Mouse (Mus musculus) hindlimb bud, embryonic 11.5 days (tissue): ENCODE data around the gene Wdr82.

ENCODE experiments used
- DNase-seq: peaks from one replicate; pipeline ENCODE4 v3.0.0-alpha.2; 2012; ENCODE audit warnings: low read depth, low spot score; ENCODE audit errors: extremely low spot score

The Wdr82 gene

GRCm38 (mm10) chr9:106222261-106222851 lies 51.6 kb downstream of the Wdr82 start, which contains the start of gene Tlr9:
TSS of gene Tlr9 (plus strand) at chr9:106222598.
- no peak for DNase-seq

GRCm38 (mm10) chr9:106222994-106223393 lies 52.3 kb downstream of the Wdr82 start:
- DNase-seq: no peak

DNA sequence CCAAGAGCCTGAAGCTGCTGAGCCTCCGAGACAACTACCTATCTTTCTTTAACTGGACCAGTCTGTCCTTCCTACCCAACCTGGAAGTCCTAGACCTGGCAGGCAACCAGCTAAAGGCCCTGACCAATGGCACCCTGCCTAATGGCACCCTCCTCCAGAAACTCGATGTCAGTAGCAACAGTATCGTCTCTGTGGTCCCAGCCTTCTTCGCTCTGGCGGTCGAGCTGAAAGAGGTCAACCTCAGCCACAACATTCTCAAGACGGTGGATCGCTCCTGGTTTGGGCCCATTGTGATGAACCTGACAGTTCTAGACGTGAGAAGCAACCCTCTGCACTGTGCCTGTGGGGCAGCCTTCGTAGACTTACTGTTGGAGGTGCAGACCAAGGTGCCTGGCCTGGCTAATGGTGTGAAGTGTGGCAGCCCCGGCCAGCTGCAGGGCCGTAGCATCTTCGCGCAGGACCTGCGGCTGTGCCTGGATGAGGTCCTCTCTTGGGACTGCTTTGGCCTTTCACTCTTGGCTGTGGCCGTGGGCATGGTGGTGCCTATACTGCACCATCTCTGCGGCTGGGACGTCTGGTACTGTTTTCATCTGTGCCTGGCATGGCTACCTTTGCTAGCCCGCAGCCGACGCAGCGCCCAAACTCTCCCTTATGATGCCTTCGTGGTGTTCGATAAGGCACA lies 54.9 kb downstream of the Wdr82 start:
- no peak for DNase-seq

- no peak for DNase-seq
Measured at GRCm38 (mm10) chr9:106226151-106226682, 55.5 kb downstream of the Wdr82 start.

GRCm38 (mm10) chr9:106227790-106228429 lies 57.2 kb downstream of the Wdr82 start:
- no peak for DNase-seq

DNA sequence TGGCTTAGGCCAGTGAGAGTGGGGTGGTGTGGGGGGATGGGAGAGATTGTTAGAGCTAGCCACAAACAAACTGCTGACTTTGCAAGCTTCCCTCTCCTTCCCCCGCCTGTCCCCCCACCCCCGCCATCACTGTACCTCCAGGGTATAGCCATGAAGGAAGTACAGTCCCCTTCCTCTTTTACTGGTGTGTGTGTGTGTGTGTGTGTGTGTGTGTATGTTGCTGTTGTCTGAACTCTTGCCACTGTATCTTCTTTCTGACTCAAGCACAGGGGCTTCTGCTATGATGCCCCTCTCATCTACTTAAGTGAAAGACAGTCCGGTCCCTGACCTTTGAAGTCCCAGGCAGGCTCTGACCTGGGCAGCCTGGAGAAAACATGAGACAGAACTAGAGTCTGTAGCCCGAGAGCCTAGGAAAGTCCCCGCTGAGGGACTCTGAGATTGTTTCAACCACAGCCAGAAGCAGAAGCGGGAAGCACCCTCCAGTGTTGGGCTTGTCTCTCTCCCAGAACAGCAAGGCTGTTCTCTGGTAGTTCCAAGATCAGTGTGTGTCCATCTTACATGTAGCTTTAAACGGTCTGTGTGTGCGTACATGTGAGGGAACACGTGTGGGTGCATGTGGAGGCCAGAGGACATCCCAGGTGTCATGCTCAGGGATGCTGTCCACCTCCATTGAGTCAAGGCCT lies 59.5 kb downstream of the Wdr82 start:
- no peak for DNase-seq

- no peak for DNase-seq
Measured at GRCm38 (mm10) chr9:106230734-106231106, 60.0 kb downstream of the Wdr82 start.

GRCm38 (mm10) chr9:106231220-106231619 lies 60.5 kb downstream of the Wdr82 start:
- DNase-seq: no peak

- DNase-seq: no peak
Measured at GRCm38 (mm10) chr9:106231816-106232215, 61.1 kb downstream of the Wdr82 start.

DNA sequence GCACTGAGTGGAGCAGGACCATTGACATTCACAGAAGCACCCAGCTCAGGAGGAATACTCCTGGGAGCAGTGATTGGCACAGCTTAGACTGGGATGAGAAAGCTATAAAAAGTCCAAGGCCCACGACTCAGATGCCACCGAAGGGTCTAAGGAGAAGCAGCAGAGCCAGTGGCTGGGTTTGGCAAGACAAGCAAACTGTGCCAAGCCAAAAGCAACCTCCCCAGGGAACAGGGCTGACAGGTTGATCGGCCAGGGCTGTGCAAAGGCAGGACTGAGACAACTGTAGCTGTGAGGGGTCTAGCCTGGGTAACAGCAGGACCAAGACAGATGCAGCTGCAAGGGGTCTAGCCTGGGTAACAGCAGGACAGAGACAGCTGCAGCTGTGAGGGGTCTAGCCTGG lies 62.2 kb downstream of the Wdr82 start:
- DNase-seq: no peak

GRCm38 (mm10) chr9:106233953-106234352 lies 63.2 kb downstream of the Wdr82 start:
- no peak for DNase-seq

- DNase-seq: no peak
Measured at GRCm38 (mm10) chr9:106235194-106235830, 64.6 kb downstream of the Wdr82 start.

DNA sequence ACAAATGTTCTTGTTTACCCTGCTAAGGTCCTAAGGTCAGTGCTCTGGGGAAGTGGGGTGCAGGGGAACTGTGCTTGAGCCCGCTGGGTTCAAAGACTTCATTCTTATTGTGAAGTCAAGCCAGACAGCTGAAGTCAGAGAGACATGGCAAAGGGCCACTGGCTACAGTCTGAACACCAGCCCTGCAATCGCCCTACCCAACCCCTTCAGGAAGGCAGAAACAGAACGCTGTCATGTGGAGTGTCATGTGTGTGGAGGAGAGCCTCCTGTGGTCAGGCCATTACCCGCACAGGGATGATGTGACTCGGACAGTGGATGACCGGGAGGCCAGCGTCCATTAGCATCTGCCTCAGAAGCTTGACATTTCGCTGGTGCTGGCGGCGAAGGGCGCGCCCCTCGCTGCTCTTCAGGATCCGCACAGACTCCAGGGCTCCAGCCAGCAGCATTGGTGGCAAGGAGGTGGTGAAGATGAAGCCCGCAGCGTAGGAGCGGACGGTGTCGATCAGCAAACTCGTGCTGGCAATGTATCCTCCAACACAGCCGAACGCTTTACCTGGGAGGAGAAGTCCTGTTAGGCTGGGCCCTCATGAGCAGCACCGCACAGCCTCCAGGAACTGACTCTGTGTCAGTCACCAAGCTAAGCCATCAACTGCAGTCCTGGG lies 65.6 kb downstream of the Wdr82 start:
- DNase-seq: no peak

GRCm38 (mm10) chr9:106236818-106237211 lies 66.1 kb downstream of the Wdr82 start:
- DNase-seq: no peak

- DNase-seq: no peak
Measured at GRCm38 (mm10) chr9:106237401-106237800, 66.7 kb downstream of the Wdr82 start.

DNA sequence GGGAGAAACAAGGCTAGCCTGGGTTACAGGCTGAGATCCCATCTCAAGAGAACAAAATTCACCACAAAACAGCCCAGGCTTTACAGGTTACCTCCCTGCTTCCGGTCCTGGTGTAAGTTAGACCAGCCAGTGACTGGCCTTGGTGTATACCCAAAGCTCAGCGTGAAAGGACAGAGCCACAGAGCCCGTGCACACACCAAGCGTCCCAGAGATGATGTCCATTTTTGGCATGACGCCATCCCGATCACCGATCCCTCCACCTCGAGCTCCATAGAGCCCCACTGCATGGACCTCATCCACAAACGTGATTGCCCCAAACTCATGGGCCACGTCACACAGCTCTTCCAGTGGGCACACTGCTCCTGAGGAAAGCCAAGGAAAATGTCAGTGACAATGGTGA lies 67.2 kb downstream of the Wdr82 start:
- DNase-seq: no peak
